Mouse (Mus musculus) urinary bladder, postnatal 36 days (tissue): Measurements from ENCODE around the gene Ccdc34.

ENCODE experiments used
- DNase-seq, 2 experiments: peaks; one replicate each; pipeline ENCODE4 v3.0.0; 2022; ENCODE audit warnings: low spot score in 2 of 2, mixed read lengths in 1 of 2

Gene Ccdc34

GRCm38 (mm10) chr2:110017616-110018505 is at the start of gene Ccdc34:
Ccdc34 (plus strand) TSS chr2:110017817.
- peak; percentile 80 to 89 for DNase-seq

- DNase-seq, result no peak
Measured at GRCm38 (mm10) chr2:109969381-109969780, 48.2 kb upstream of the Ccdc34 start.

- DNase-seq, result no peak
Measured at GRCm38 (mm10) chr2:109969926-109970532, 47.6 kb upstream of the Ccdc34 start.

GRCm38 (mm10) chr2:109970744-109971410 is 46.7 kb upstream of the Ccdc34 start:
- DNase-seq, result no peak

- no peak for DNase-seq
Measured at GRCm38 (mm10) chr2:109972310-109972709, 45.3 kb upstream of the Ccdc34 start.

- no peak for DNase-seq
Measured at GRCm38 (mm10) chr2:109972922-109973321, 44.7 kb upstream of the Ccdc34 start.

- no peak for DNase-seq
Measured at GRCm38 (mm10) chr2:109974807-109975206, 42.8 kb upstream of the Ccdc34 start.

GRCm38 (mm10) chr2:109976181-109976580 is 41.4 kb upstream of the Ccdc34 start:
- DNase-seq, result no peak

- DNase-seq, result no peak
Measured at GRCm38 (mm10) chr2:109977322-109977721, 40.3 kb upstream of the Ccdc34 start.

- no peak for DNase-seq
Measured at GRCm38 (mm10) chr2:109979209-109979608, 38.4 kb upstream of the Ccdc34 start.

- no peak for DNase-seq
Measured at GRCm38 (mm10) chr2:109983435-109983834, 34.2 kb upstream of the Ccdc34 start.

GRCm38 (mm10) chr2:109984930-109985329 is 32.7 kb upstream of the Ccdc34 start:
- DNase-seq, result no peak

GRCm38 (mm10) chr2:109985560-109985959 is 32.1 kb upstream of the Ccdc34 start:
- no peak for DNase-seq

- DNase-seq, result no peak
Measured at GRCm38 (mm10) chr2:109986036-109986785, 31.4 kb upstream of the Ccdc34 start.

- DNase-seq, result no peak
Measured at GRCm38 (mm10) chr2:109987946-109988345, 29.7 kb upstream of the Ccdc34 start.

GRCm38 (mm10) chr2:109989196-109989595 is 28.4 kb upstream of the Ccdc34 start:
- no peak for DNase-seq

GRCm38 (mm10) chr2:109989679-109990473 is 27.7 kb upstream of the Ccdc34 start:
- DNase-seq, result no peak

GRCm38 (mm10) chr2:109991754-109992153 is 25.9 kb upstream of the Ccdc34 start:
- no peak for DNase-seq

- no peak for DNase-seq
Measured at GRCm38 (mm10) chr2:109992448-109993073, 25.1 kb upstream of the Ccdc34 start.

- DNase-seq, result no peak
Measured at GRCm38 (mm10) chr2:109993404-109993803, 24.2 kb upstream of the Ccdc34 start.
